13 mouse cellular contexts compared by ENCODE assay signal in genomic region chr19:22973294-22973693, GRCm38 (mm10).
"Had no signal": no experiment of that assay in that cellular context is flagged by ENCODE, and none has a peak within 500 bp of the region (broad histone marks: within the 10 kb centered on the region; RNA-seq: fewer than 3 reads in every experiment).

No protein-coding gene starts in this region.

- DNase-seq: kidney, postnatal 10 days; left cerebral cortex, postnatal 4 days; lung, adult 18-20 months; retina, postnatal 1 day; right cerebral cortex, postnatal 4 days; spleen, adult 18-20 months; thymus, adult 18-20 months; thymus, postnatal 14 days had no signal

- H3K36me3 ChIP-seq: limb, embryonic 13.5 days; midbrain, embryonic 12.5 days; neural tube, embryonic 13.5 days had no signal

- H3K4me1 ChIP-seq: limb, embryonic 13.5 days; midbrain, embryonic 12.5 days; neural tube, embryonic 13.5 days had no signal

- H3K9ac ChIP-seq: limb, embryonic 13.5 days; liver, embryonic 14.5 days; midbrain, embryonic 12.5 days; neural tube, embryonic 13.5 days had no signal

- H3K4me2 ChIP-seq: limb, embryonic 13.5 days; midbrain, embryonic 12.5 days; neural tube, embryonic 13.5 days had no signal

- H3K27me3 ChIP-seq: limb, embryonic 13.5 days; midbrain, embryonic 12.5 days; neural tube, embryonic 13.5 days had no signal

- ATAC-seq: midbrain, embryonic 16.5 days had no signal

- H3K4me3 ChIP-seq: limb, embryonic 13.5 days; midbrain, embryonic 12.5 days; neural tube, embryonic 13.5 days had no signal

- H3K27ac ChIP-seq: limb, embryonic 13.5 days; liver, embryonic 14.5 days; midbrain, embryonic 12.5 days; neural tube, embryonic 13.5 days had no signal

- H3K9me3 ChIP-seq: limb, embryonic 13.5 days; midbrain, embryonic 12.5 days; neural tube, embryonic 13.5 days had no signal
